Mouse (Mus musculus) heart, postnatal 25 days (tissue): ENCODE measurements around the gene Adamtsl1. TPM values are rescaled to one million over a fixed set of nuclear protein-coding genes. Genes with fewer than 3 reads are reported as not detected.

Source experiments
- DNase-seq: peaks from one replicate; pipeline ENCODE4 v3.0.0; 2022; ENCODE audit warnings: low spot score
- intact Hi-C: fragments of 180-260 bp; cut with DNase I; formaldehyde crosslinking; loops from one replicate; pipeline ENCODE4 v1.15.1; 2025
- total RNA-seq, 2 experiments: library from RNA; stranded (reverse); gene quantifications; 2 replicates each; pipeline ENCODE4 v1.2.3; 2021

Gene Adamtsl1
- total RNA-seq, 2 experiments from 2014 or later = 2.3 to 3.4 TPM

GRCm38 (mm10) chr4:86122431-86122830, 608.5 kb downstream of the Adamtsl1 start:
- intact Hi-C loops = no loop called here
- DNase-seq = no peak

- no peak for DNase-seq
These were observed 610.4 kb downstream of the Adamtsl1 start for GRCm38 (mm10) chr4:86124374-86124773.

GRCm38 (mm10) chr4:86126636-86127035, 612.7 kb downstream of the Adamtsl1 start:
- intact Hi-C loops = no loop called here
- no peak for DNase-seq

More at GRCm38 (mm10) chr4:86124374-86124773, 610.4 kb downstream of the Adamtsl1 start:
- intact Hi-C loops = no loop called here

- DNase-seq = no peak
- intact Hi-C loops = no loop called here
These were observed 644.6 kb downstream of the Adamtsl1 start for GRCm38 (mm10) chr4:86158551-86158950.

GRCm38 (mm10) chr4:86159362-86159761, 645.4 kb downstream of the Adamtsl1 start:
- intact Hi-C loops = no loop called here
- DNase-seq = no peak

GRCm38 (mm10) chr4:86170763-86171162, 656.8 kb downstream of the Adamtsl1 start:
- no peak for DNase-seq
- intact Hi-C loops = no loop called here

- intact Hi-C loops = no loop called here
- DNase-seq = no peak
These were observed 657.5 kb downstream of the Adamtsl1 start for GRCm38 (mm10) chr4:86171461-86171860.

- intact Hi-C loops = no loop called here
- no peak for DNase-seq
These were observed 663.5 kb downstream of the Adamtsl1 start for GRCm38 (mm10) chr4:86177471-86177870.

GRCm38 (mm10) chr4:86178116-86178515, 664.1 kb downstream of the Adamtsl1 start:
- no peak for DNase-seq
- intact Hi-C loops = no loop called here

- intact Hi-C loops = no loop called here
- no peak for DNase-seq
These were observed 669.8 kb downstream of the Adamtsl1 start for GRCm38 (mm10) chr4:86183701-86184173.

- intact Hi-C loops = no loop called here
- DNase-seq = no peak
These were observed 675.9 kb downstream of the Adamtsl1 start for GRCm38 (mm10) chr4:86189853-86190252.

GRCm38 (mm10) chr4:86191195-86191594, 677.2 kb downstream of the Adamtsl1 start:
- intact Hi-C loops = no loop called here

GRCm38 (mm10) chr4:86201766-86202165, 687.8 kb downstream of the Adamtsl1 start:
- DNase-seq = no peak
- intact Hi-C loops = no loop called here

More at GRCm38 (mm10) chr4:86191195-86191594, 677.2 kb downstream of the Adamtsl1 start:
- DNase-seq = no peak

- intact Hi-C loops = no loop called here
- no peak for DNase-seq
These were observed 689.3 kb downstream of the Adamtsl1 start for GRCm38 (mm10) chr4:86203288-86203687.

GRCm38 (mm10) chr4:86224875-86225274, 710.9 kb downstream of the Adamtsl1 start:
- DNase-seq = no peak
- intact Hi-C loops = no loop called here

GRCm38 (mm10) chr4:86227096-86227495, 713.1 kb downstream of the Adamtsl1 start:
- DNase-seq = no peak
- intact Hi-C loops = no loop called here

- intact Hi-C loops = no loop called here
These were observed 719.2 kb downstream of the Adamtsl1 start for GRCm38 (mm10) chr4:86233197-86233596.

GRCm38 (mm10) chr4:86241854-86242424, 728.0 kb downstream of the Adamtsl1 start:
- intact Hi-C loops = no loop called here
- DNase-seq = no peak

More at GRCm38 (mm10) chr4:86233197-86233596, 719.2 kb downstream of the Adamtsl1 start:
- no peak for DNase-seq

- intact Hi-C loops = no loop called here
These were observed 756.1 kb downstream of the Adamtsl1 start for GRCm38 (mm10) chr4:86270085-86270484.

GRCm38 (mm10) chr4:86273703-86274355, 759.9 kb downstream of the Adamtsl1 start:
- intact Hi-C loops = no loop called here
- DNase-seq = no peak

More at GRCm38 (mm10) chr4:86270085-86270484, 756.1 kb downstream of the Adamtsl1 start:
- DNase-seq = no peak

GRCm38 (mm10) chr4:86274663-86275062, 760.7 kb downstream of the Adamtsl1 start:
- intact Hi-C loops = no loop called here
- no peak for DNase-seq
